Mouse (Mus musculus) frontal cortex, adult 2 months (tissue): Measurements from ENCODE around the gene Ucp1. TPM values are rescaled to one million over a fixed set of nuclear protein-coding genes. Genes with fewer than 3 reads are reported as not detected.
A peak's percentile ranks its signal among the peaks of the same experiment; 100 is the strongest.

Experiments used
- DNase-seq, 2 experiments: peaks; one replicate each; pipeline ENCODE4 v3.0.0; 2022; ENCODE audit warnings: low spot score in 1 of 2; ENCODE audit errors: extremely low spot score in 1 of 2
- polyA plus RNA-seq: library from polyadenylated mRNA; depleted of rRNA; stranded (reverse); fragments of >200 nt; gene quantifications from 2 replicates; pipeline ENCODE4 v1.2.3, GENCODE M21; 2012; rRNA removed

Gene Ucp1
- polyA plus RNA-seq, 1 experiment: 0.22 TPM

GRCm38 (mm10) chr8:83331567-83331898 lies 41.4 kb downstream of the Ucp1 start:
- DNase-seq: peak; percentile 11 to 45

DNA sequence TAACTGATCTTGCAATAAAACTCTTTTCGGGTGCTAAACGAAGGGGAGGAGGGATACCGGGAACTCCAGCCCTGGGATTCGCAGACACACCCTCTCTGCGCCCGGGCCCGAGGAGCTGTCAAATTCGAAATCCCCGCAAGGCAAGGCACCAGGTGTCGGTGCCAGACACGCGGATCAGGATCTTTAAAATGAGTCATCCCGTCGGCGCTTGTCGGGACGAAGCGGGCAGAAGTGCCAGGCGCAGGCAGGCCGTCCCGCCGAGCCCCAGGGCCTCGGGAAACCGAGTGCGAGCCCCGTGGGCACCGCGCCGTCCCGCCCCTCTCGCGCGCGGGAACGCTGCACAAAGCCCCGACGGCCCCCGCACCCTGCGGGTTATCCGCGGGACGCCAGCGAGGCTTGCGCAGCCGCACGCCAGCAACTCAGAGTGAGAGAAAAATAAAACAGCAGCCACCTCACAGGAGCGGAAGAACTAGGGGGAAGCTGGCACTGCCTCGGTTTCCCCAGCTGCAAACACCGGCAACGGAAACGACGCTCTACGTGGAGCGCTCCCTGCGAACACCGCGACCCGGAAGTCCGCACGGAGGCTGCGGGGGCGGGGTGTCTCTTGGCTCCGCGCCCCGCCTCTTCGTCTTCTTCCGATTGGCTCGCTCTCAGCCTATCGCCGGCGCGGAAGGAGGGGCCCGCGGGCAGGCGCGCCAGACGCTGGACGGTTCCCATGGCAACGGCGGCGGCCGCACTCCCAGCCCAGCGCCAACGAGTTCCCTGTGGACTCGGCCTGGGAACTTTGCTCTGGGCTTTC lies 41.9 kb downstream of the Ucp1 start, which contains the start of gene Elmod2:
Gene Elmod2 (minus strand): TSS at position 588 of the 799 bp plus-strand sequence.
- peak; percentile 91 to 98 for DNase-seq

DNA sequence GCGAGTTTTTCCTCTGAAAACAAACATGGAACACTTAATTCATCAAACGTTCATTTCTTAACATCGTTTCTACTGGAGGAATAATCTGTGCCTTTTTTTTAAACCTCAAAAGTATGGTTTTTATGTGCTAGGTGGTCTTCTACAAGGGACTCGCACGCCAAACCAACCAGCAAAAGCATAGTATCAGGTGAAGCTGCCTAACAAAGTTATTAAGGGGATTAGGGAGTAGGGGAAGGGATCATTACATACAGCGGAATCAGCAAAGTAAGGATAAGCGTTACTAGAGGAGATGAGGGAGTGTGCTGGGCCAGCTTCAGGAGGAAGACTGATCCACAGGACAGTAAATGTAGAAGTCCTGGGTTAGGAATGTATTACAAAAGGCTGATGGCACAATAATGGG lies 42.7 kb downstream of the Ucp1 start:
- DNase-seq: no peak

DNA sequence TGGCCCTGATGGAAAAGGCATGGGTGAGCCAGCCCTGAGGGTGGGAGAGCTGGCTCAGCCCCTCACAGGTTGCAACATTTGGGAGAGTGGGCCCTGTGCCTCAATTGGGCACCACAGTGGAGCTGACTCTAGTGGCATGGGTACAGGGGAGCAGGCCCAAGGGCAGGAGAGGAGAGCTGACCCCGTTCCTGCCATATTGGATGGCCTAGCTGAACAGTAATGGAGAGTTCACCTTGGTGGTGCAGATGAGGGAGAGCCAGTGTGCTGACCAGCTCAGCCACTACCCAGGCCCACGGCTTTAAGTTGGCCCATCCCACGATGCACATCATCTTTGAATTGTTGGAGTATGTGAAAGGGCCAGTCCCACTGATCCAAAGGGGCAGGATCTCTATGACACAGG lies 51.9 kb downstream of the Ucp1 start:
- no peak for DNase-seq

DNA sequence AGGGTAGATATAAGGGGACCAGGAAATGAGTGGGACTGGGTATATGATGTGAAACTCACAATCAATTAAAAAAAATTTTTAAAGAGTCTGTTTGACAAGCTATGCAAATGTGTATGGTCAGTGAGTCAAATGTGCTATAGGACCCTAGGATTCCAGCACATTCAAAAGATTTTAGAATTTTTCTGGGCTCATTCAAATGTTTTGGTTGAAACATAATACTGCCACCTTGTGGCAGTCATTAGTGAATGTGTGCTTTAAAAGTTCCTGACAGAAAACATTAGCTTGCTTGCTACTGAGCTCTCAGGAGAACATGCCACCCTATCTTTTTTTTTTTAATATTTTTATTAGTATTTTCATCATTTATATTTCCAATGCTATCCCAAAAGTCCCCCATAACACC lies 52.5 kb downstream of the Ucp1 start:
- peak in 1 of 2 experiments; percentile 49 for DNase-seq

Other genes with a start within 250 kb of the Ucp1 start
- gene Tbc1d9, start 125.0 kb upstream of the Ucp1 start, polyA plus RNA-seq: 61.8 and 62.4 TPM in 2 replicates
- 3.6 and 3.8 TPM in 2 replicates for gene Gm10645, start 124.2 kb upstream of the Ucp1 start, polyA plus RNA-seq
- 12.5 and 12.9 TPM in 2 replicates for gene Elmod2, start 42.1 kb downstream of the Ucp1 start, polyA plus RNA-seq
- gene Mgat4d, start 58.1 kb downstream of the Ucp1 start, polyA plus RNA-seq: not detected in 2 replicates
- 8.9 and 9.2 TPM in 2 replicates for gene Clgn, start 99.5 kb downstream of the Ucp1 start, polyA plus RNA-seq
- gene Scoc, start 168.0 kb downstream of the Ucp1 start, polyA plus RNA-seq: 264 and 324 TPM in 2 replicates
- not detected in 2 replicates for gene Olfr370, start 245.4 kb downstream of the Ucp1 start, polyA plus RNA-seq